Mouse (Mus musculus): ENCODE measurements around the gene Gramd1b. TPM values are rescaled to one million over a fixed set of nuclear protein-coding genes. Genes with fewer than 3 reads are reported as not detected.

Gramd1b gene
- total RNA-seq, 2 experiments from 2014 or later: 1.1 to 5.4 TPM

DNA sequence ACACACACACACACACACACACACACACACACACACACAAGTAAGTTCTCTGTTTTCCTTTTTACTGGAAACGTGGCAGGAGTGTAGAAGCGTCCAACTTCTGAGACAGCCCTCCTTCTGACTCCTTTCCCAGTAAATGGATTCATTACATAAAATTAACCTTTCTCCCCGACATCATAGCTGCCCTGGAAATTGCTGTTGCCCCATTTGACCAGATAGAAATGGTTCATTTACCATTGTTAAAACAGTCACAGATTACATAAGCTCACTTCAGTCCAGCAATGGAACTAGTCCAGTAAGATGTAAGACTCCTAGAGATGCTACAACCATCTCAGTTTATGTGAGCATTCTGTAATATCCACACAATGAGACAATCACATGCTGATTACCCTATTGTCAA is 122.8 kb downstream of the Gramd1b start:
- ATAC-seq (replicated peaks; ENCODE audit: low FRiP score, poor library complexity, severe bottlenecking): no peak

DNA sequence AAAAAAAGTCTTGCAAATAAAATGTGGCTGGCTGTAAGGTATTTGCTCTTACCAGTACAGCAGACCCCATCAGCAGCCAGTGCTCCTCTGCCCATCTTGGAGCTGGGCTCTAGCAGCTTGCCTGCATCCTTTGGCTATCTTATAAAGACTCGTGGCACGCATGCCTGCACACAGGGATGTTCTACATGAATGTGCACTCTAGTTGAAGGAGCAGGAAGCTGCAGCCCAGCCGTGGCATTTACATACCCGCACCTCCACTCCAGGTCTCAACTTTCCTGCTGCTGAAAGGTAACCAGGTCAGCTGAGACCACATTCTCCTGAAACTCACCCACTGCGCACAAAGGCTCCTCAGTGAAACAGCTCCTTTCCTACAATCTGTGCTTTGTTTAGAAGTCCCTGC is 123.3 kb downstream of the Gramd1b start:
- no peak for ATAC-seq (replicated peaks; ENCODE audit: low FRiP score, poor library complexity, severe bottlenecking)

DNA sequence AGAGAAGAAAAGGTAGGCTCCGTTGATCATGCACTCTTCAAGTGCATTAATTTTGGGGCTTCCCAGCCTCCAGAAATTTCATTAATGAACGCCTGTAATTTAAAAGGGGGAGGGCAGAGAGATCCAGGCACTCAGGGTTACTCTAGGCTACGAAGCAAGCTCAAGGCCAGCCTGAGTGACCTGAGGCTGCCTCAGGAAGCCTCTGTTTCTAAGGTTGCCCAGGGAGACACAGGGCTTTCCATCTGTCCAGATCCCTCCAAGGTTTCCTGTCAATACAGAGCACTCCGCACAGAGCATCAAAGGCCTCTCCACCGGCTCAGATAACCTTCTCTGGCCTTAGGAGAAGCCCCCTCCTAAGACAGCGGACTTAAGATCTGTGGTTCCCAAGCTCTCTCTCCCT is 125.4 kb downstream of the Gramd1b start:
- no peak for ATAC-seq (replicated peaks; ENCODE audit: low FRiP score, poor library complexity, severe bottlenecking)

DNA sequence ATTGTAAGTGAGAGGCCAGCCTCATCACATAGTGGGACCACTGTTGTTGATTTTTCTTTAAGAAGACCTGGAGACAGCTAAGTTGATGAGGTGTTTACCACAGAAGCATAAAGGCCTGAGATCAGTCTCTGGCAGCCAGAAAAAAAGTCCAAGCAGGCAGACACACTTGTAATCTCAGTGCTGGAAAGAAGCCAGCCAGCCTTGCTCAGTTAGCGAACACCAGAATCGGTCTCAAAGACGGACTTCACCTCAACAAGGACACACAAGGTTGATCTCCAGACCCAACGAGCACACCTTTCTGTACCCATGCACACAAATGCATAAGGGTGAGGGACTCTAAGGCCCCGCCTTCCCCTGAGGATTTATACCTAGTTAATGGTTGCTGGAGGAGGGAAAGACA is 125.9 kb downstream of the Gramd1b start:
- ATAC-seq (replicated peaks; ENCODE audit: low FRiP score, poor library complexity, severe bottlenecking): no peak

DNA sequence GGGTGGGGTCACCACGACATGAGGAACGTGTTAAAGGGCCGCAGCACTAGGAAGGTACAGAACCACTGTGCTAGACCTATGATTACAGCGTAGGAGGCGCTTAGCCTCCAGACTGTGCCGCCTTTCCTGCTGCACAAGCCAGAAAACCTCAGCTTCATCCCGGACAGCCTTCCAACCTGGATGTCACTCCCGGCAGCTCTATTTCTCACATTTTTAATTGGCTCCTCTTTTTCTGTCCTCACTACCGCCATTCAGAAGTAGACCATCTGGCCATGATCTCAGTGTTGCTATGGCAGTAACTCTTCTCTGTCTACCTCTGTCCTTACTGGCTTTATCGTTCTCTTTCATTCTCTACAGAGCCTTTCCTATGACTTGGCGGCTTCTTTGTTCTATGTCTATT is 126.5 kb downstream of the Gramd1b start:
- ATAC-seq (replicated peaks; ENCODE audit: low FRiP score, poor library complexity, severe bottlenecking): no peak

DNA sequence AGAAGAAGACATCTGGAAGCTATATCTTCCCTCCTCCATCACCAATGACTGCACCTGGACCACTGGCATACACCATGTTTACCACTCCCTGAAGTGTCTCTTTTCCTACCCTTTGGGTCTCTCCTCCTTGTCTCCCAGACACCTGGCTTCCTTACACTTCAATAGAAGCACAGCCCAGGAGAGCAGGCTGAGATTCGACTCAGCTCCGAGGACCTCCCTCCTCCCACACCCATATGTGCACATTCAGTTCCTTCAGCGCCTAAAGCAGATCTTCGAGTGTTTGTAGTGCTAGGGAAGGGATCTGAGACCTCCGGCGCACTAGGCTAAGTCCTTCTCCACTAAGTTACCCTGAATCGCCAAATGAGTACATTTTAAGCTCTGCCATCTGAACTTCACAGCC is 127.4 kb downstream of the Gramd1b start:
- ATAC-seq (replicated peaks; ENCODE audit: low FRiP score, poor library complexity, severe bottlenecking): no peak

DNA sequence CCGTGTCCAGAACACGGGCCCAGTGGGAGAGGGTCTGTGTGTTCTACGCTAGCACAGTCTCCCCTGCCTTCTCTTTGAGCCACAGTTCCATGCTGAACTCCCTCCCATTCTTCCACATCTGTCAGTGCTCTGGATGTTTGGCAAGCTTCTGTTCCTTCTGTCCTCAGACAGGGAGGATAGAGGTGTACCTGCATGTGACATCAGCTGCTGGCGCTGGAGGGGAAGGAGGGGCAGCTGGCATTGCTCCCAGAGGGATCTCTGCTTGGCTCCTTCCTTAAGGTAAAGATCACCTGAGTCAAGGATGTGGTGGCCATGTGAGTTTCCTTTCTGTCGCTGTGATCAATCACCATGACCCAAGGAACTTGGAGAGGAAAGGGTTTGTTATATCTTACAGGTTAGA is 129.4 kb downstream of the Gramd1b start:
- ATAC-seq (replicated peaks; ENCODE audit: low FRiP score, poor library complexity, severe bottlenecking): no peak

DNA sequence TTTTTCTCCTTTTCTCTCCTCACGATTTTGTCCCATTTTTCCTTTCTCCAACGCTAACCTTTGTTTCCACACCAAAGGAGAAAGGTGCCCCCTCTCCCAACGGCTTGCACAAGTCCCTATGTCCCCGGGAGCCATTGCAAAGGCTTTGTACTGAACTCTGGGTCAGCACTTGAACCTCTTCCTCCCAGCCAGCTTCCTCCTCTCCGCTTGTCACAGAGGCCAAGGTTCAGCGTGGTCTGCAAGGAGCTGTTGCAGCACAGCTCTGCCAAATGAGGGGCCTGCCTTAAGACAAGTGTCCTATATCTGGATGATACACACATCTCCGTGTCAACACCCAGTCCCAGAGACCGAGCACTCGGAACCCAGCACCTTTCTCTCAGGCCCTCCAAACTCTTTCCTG is 130.3 kb downstream of the Gramd1b start:
- no peak for ATAC-seq (replicated peaks; ENCODE audit: low FRiP score, poor library complexity, severe bottlenecking)

DNA sequence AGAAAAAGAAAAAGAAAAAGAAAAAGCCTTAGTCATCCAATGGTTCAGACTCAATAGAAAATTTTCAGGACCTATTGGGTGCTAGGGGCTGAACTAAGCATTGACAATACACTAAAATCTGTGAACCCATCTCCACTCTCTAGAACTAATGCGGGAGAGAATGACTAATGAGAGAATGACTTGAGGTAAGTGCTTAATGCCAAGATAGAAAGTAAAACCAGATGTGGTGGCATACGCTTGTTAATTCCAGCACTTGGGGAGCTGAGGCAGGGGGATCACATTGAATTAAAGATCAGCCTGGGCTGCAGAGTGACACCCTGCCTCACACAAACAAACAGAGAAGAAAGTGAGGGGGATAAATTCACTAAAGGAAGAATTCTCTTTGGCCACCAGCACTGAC is 131.0 kb downstream of the Gramd1b start:
- no peak for ATAC-seq (replicated peaks; ENCODE audit: low FRiP score, poor library complexity, severe bottlenecking)

DNA sequence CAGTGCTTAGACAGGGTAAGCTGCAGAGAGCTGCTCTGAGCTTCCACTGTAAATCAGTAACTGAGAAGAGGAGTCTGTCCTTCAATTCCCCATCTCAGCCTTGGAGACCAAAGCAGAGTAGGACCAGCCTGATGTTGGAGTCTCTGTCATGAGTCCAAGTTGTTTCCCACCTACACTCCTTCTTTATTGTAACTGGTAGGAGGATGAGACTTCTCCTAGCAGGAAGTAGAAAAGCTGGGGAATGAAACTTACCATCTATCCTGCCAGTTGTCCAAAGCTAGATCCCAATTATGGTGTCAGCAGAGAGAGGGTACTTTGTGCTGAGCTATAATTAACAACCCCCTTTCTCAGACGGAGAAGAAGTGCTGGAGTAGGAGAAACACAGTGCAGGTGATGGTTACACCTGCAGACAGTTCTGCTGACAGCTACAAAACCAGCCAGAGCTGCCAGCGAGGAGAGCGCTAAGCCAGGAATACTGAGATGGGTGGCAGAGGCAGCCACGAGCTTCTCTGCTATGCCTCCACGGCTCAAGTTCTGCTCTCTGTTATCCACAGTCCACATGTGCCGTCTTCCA is 131.7 kb downstream of the Gramd1b start:
- ATAC-seq (replicated peaks; ENCODE audit: low FRiP score, poor library complexity, severe bottlenecking): no peak

DNA sequence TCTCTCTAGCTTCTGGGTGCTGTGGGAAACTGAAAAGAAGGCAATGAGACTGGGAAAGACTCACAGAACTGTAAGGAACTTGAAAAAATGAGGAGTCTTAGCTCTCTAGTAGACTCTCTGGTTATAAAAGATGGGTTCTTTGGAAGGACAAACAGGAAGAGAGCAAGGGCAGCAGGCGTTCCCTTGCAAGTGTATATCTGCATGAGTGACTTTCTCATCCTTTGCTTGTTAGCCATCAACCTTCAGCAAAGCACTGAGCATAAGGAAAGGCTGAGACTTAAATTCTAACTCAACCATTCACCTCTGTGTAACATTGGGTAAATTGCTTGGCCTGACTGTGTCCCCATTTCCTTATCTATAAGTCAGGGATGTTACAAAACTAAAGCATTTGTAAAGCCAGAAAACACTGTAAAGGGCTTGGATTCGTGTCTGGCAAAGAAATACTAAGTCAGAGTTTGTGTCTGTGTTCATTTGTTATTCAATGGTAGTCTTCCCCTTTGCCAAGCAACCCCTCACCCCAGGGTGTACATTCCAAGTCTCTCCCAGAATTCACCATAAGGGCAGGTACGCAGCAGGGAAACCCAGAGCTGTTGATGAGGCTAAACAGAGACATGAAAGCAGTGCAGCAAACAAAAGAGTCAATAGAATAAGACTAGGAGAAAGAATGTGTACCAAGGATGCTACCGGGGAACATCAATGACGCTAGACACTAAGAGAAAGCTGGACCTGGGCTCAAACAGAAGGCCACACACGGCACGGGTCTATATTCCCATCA is 133.5 kb downstream of the Gramd1b start:
- no peak for ATAC-seq (replicated peaks; ENCODE audit: low FRiP score, poor library complexity, severe bottlenecking)

DNA sequence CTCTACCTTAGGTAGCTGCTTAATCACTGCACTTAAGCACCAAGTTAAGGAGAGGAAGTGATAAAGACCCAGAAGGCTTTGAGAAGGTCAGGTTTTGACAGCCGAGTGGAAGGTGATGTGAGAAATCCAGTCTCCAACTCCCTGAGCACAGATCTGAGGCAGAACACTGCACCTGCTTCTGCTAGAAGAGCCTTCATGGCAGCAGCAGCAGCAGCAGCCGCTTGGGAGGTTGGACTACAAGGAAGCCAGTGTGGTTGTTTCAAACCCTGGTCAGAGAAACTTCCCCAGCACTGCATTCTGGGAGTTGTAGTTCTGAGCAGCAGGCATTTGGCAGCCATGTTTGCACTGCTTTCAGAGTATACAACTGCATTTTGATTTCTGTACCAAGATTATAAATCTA is 134.1 kb downstream of the Gramd1b start:
- no peak for ATAC-seq (replicated peaks; ENCODE audit: low FRiP score, poor library complexity, severe bottlenecking)

DNA sequence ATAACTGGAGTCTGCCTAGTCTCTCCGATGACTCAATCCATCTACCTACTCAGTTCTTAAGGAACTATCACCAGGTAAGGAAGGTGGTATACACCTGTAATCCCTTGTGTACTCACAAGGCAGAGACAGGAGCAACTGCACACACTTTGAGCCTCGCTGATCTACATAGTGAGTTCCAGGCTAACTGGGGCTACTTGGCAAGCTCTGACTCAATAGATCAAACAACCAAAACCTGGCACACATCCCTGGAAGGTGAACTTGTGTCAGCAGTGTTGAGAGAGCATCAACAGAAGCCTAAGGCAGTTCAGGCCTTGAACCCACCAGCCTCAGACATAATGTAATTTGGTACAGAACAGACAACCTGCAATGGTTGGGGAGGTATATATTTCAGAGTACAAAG is 135.0 kb downstream of the Gramd1b start:
- ATAC-seq (replicated peaks; ENCODE audit: low FRiP score, poor library complexity, severe bottlenecking): no peak

DNA sequence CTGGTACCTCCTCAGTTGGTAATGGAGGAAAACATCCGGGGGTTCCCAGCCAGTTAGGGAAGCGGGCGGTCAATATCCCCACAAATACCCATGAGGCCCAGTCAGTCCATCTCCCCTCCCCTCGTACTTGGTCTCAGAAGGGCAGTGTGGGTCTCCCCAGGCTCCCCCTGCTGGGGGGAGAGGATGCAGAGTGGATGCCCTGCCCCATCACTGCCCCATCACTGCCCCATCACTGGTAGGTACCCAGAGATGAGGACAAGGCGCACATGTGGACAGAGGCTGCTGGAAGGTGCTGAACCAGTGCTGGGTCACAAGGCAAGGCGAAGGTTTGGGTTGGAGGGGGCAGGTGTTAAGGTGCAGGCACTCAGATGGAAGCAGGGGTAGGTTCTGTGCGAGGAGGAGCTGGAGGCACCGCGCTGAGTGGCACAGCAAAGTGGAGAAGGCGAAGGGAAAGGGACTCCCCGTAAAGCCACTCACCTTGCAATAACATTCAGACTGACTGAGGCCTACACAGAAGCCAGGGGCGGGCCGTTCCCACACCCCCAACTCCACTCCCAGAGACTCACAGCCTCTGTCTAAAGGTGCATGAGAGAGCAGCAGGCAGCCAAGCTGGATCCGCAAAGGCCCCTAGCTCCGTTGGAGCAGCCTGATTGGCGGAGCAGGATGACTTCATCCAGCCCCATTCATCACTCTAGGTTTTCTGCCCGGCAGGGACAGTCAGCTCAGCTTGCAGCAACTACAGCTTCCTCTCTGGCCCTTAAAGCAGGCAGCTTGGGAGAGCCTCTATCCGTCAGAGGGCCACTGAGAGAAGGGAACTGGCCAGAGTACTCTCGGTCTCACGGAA is 139.1 kb downstream of the Gramd1b start:
- no peak; the same call in 1 of the 2 replicates for ATAC-seq (replicated peaks; ENCODE audit: low FRiP score, poor library complexity, severe bottlenecking)

DNA sequence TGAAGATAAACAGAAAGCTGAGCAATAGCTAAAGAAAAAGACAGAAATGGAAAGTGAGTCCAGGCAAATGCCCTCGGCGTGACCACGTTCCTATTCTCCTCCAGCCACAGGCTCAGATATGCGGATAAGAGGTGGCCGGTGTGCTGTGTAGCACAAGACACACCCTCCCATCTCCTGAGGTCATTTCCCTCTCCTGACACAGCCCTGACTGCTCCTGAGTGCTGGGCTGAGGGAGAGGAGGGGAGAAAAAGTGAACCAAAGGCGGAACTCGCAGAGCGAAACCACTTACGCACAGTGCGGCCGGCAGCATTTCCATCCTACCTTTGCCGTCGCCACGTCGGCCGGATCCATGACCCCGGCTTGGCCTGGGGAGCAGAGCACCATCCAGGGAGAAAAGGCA is 139.8 kb downstream of the Gramd1b start:
- ATAC-seq (replicated peaks; ENCODE audit: low FRiP score, poor library complexity, severe bottlenecking): no peak

DNA sequence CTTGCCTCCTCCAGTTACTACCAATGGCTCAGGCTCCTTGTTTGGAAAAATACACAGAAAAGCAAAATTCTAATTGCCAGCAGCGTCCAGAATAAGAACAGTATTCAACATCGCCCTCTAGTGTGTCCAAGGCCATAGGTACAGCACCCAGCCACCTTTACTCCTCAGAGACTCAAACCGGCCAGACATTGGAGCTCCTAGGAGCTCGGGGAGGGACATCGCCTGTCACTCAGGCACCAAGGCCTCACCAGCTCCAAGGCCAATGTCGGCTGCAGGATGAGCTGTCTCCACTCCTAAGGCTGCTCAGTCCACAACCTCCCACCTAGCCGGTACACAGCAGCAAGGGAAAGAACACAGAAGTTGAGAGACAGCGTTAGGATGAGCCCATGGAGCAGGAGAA is 140.3 kb downstream of the Gramd1b start:
- ATAC-seq (replicated peaks; ENCODE audit: low FRiP score, poor library complexity, severe bottlenecking): no peak

DNA sequence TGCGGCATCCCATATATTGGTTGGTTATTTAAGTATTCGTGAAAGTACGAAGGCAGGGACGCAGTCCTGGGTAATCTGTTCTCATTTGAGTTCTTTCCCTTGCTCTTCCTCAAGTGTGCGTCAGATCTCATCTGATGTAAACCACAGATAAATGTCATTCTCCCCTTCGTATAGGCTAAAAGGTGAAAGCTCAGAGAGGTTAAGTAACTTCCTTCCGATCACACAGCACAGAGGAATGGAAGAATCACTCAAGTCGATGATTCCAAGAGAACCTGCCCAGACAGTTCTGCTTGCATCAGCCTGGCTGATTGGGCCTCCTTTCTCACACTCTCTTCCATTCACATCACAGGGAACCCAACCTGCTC is 140.8 kb downstream of the Gramd1b start:
- ATAC-seq (replicated peaks; ENCODE audit: low FRiP score, poor library complexity, severe bottlenecking): no peak

DNA sequence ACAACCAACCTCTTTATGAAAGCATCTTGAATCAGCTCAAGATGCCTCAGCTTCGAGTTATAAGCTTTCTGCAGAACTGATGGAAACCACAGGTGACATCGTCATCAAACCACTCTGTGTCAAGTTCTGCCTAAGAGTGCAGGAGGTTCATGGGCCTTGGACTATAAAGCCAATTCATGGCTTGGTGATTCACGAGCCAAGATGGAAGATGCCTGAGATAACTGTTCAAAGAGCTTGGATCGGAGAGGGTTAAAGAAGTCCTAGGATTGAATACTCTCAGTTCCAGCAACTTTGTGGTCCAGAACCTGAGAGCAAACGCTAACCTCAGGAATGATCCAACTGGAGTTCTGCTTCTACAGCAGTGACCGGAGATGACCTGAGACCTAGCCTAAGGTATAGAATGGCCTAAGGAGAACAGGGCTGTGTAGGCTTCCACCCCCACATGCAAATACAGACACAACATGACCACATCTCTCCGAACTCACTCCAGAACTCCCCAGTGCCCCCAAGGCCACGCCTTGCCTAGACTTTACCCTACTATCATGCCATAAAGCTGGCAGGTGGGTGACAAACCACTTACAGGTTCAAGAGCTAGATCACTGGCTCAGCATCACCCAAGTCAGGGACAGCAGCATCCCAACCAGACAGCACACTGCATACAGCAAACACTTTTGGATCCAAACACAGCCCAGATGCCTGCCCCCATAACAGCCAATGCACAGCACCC is 141.4 kb downstream of the Gramd1b start:
- ATAC-seq (replicated peaks; ENCODE audit: low FRiP score, poor library complexity, severe bottlenecking): no peak

DNA sequence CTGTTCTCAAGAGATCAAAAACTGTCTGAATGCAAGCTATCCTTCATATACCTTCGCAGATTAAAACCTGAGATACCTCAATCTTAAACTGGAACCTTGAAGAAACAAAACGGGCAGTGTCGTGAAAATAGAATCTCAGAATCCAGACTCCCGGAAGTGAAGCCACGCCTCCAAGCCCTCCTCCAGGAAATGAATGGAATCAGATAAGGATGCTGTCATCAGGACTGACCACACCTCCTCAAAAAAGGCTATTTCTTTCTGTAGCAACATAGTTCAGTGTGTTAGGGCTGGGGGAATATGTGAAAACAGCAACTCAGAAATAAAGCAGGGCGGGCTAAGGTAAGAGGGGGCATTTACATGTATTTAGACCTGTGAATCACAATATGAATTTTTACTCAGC is 142.0 kb downstream of the Gramd1b start:
- ATAC-seq (replicated peaks; ENCODE audit: low FRiP score, poor library complexity, severe bottlenecking): no peak

DNA sequence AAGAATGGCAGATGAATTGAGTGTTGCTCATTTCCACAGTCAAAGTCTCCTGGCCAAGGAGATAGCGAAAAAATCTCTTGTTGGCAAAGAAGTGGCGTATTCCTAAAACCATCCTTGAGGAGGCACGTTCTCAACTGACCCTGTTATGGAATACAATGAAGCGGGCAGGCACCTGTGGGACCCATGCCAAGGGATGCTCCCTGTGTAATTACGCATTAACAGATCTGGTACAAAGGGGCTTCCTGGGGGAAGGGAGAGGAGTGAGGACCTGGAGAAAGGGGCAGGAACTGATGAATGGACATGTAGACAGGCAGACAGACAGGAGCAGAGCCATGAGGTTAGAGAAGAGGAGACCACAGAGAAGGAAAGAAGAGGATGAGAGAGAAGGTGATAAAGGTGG is 146.4 kb downstream of the Gramd1b start:
- ATAC-seq (replicated peaks; ENCODE audit: low FRiP score, poor library complexity, severe bottlenecking): no peak
